ENCODE assay signal across 7 mouse cellular contexts in the genomic region with DNA sequence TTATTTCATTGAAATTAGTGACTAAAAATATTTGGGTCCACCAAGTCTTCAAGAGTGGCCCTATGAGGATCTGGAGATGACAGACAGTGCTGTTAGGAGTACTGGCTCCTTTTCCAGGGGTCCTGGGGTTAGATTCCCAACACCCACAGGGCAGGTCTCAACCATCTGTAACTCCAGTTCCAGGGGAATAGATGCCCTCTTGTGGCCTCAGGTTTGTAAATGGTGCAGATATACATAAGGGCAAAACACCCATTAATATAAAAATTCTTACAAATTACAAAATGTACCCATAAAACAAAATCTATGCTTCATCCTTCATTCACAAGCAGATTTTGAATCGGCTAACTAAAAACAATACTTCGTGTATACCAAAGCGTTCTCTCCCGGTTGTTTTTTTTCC. TPM values are rescaled to one million over a fixed set of nuclear protein-coding genes. Genes with fewer than 3 reads are reported as not detected.
A peak's percentile ranks its signal among the peaks of the same experiment; 100 is the strongest.
DNase-seq lines count a peak whose midpoint lies in the region; ATAC-seq and TF ChIP-seq lines count a peak whose summit lies in the region.

No protein-coding gene starts in this region.

- 37% methylated on average over 4 of the region's 4 CpGs for WGBS in embryonic facial prominence, embryonic 13.5 days
- 40% methylated on average over 4 of the region's 4 CpGs for WGBS in intestine, postnatal 0 days
- WGBS in olfactory bulb, adult 2 months: 35% methylated on average over 4 of the region's 4 CpGs

- DNase-seq in testis, postnatal 14 days (ENCODE audit: low spot score): no peak

- peaks cover 3% of the 10 kb centered on the region for H3K27me3 ChIP-seq in megakaryocyte, embryonic 14.5 days (replicated peaks)
- no peaks in the 10 kb centered on the region for H3K27me3 ChIP-seq in embryonic facial prominence, embryonic 13.5 days
- no peaks in the 10 kb centered on the region for H3K27me3 ChIP-seq in intestine, postnatal 0 days (replicated peaks; ENCODE audit: control insufficient read depth, insufficient read depth, low read length)

- H3K36me3 ChIP-seq in megakaryocyte, embryonic 14.5 days (replicated peaks; ENCODE audit: low read length): peaks cover 10% of the 10 kb centered on the region
- peaks cover 10% of the 10 kb centered on the region for H3K36me3 ChIP-seq in embryonic facial prominence, embryonic 13.5 days
- peaks cover 6% of the 10 kb centered on the region for H3K36me3 ChIP-seq in intestine, postnatal 0 days (ENCODE audit: control insufficient read depth, insufficient read depth)

- ATAC-seq in megakaryocyte, adult 5-6 weeks (ENCODE audit: poor library complexity, severe bottlenecking): no peak
- ATAC-seq in embryonic facial prominence, embryonic 13.5 days (ENCODE audit: insufficient number of reproducible peaks, insufficient read depth, low FRiP score, low TSS enrichment, low read depth): no peak
- no peak for ATAC-seq in intestine, postnatal 0 days
- no peak for ATAC-seq in monocyte, adult 5-6 weeks (replicated peaks; ENCODE audit: insufficient number of reproducible peaks, low FRiP score, low TSS enrichment, poor library complexity, severe bottlenecking)

- peak overlapping the region; percentile 88; the same call in 1 of the 2 replicates for H3K27ac ChIP-seq in embryonic facial prominence, embryonic 13.5 days
- no peak overlapping the region for H3K27ac ChIP-seq in intestine, postnatal 0 days (ENCODE audit: low read depth, low read length)
- no peak overlapping the region for H3K27ac ChIP-seq in olfactory bulb, adult 2 months (ENCODE audit: insufficient read depth, low read depth, low read length)

- peaks cover 6% of the 10 kb centered on the region; the same call in 1 of the 2 replicates for H3K9me3 ChIP-seq in megakaryocyte, embryonic 14.5 days
- H3K9me3 ChIP-seq in embryonic facial prominence, embryonic 13.5 days: no peaks in the 10 kb centered on the region
- H3K9me3 ChIP-seq in intestine, postnatal 0 days (ENCODE audit: control insufficient read depth): no peaks in the 10 kb centered on the region

- TF ChIP-seq POLR2A in olfactory bulb, adult 2 months (IDR thresholded peaks at IDR 0.05; ENCODE audit: insufficient read depth, low read depth, low read length): no peak

- peak overlapping the region; percentile 99 for H3K4me3 ChIP-seq in megakaryocyte, embryonic 14.5 days (replicated peaks)
- H3K4me3 ChIP-seq in embryonic facial prominence, embryonic 13.5 days: peak overlapping the region; percentile 90
- H3K4me3 ChIP-seq in intestine, postnatal 0 days (ENCODE audit: low read depth, low read length): peak overlapping the region; percentile 98
- peak overlapping the region; percentile 96; the same call in 1 of the 2 replicates for H3K4me3 ChIP-seq in olfactory bulb, adult 2 months (ENCODE audit: insufficient read depth, low read depth, low read length)

- H3K4me2 ChIP-seq in embryonic facial prominence, embryonic 13.5 days: peak overlapping the region; percentile 75
- H3K4me2 ChIP-seq in intestine, postnatal 0 days (replicated peaks; ENCODE audit: low read depth): peak overlapping the region; percentile 61

- H3K4me1 ChIP-seq in megakaryocyte, embryonic 14.5 days: peaks cover 20% of the 10 kb centered on the region
- peaks cover 17% of the 10 kb centered on the region for H3K4me1 ChIP-seq in embryonic facial prominence, embryonic 13.5 days
- peaks cover 8% of the 10 kb centered on the region; the same call in 1 of the 2 replicates for H3K4me1 ChIP-seq in intestine, postnatal 0 days (replicated peaks; ENCODE audit: control insufficient read depth, insufficient read depth, low read length)
- no peaks in the 10 kb centered on the region for H3K4me1 ChIP-seq in olfactory bulb, adult 2 months (ENCODE audit: control insufficient read depth, insufficient read depth, low read length)

- TF ChIP-seq CTCF in intestine, postnatal 0 days (IDR thresholded peaks at IDR 0.05; ENCODE audit: low read depth): peak; percentile 48
- no peak for TF ChIP-seq CTCF in olfactory bulb, adult 2 months (IDR thresholded peaks at IDR 0.05; ENCODE audit: insufficient read depth, low read depth, low read length)

- peak overlapping the region; percentile 97 for H3K9ac ChIP-seq in embryonic facial prominence, embryonic 13.5 days
- H3K9ac ChIP-seq in intestine, postnatal 0 days (ENCODE audit: low read depth, low read length): peak overlapping the region; percentile 94

RNA-seq across cellular contexts. Expression of gene Lin7c, which starts 0.6 kb away (rescaled TPM):
- 0.21 TPM in 1 of 2 replicates, not detected in the other for polyA plus RNA-seq in megakaryocyte, embryonic 14.5 days (2012; ENCODE audit: insufficient read depth, low replicate concordance)
- 48.7 and 52.2 TPM in 2 replicates for total RNA-seq in megakaryocyte, adult 5-6 weeks (2015)
- 92.1 and 97.8 TPM in 2 replicates for total RNA-seq in megakaryocyte, adult 5-6 weeks (2017)
- polyA plus RNA-seq in embryonic facial prominence, embryonic 13.5 days (2015; fragmentation: Nextera tagmentation; extraction: Ambion mirVana): 54.0 and 61.3 TPM in 2 replicates
- 37.1 and 40.3 TPM in 2 replicates for polyA plus RNA-seq in intestine, postnatal 0 days (2015; fragmentation: Nextera tagmentation; extraction: Ambion mirVana)
- not detected in 2 replicates for polyA plus RNA-seq in olfactory bulb, adult 2 months (2012; ENCODE audit: insufficient read depth, insufficient read length, low replicate concordance, missing spikeins)
- total RNA-seq in monocyte, adult 5-6 weeks (2017): 112 to 132 TPM (median 132 TPM) in 3 replicates

RNA-seq across cellular contexts. Expression of gene Lgr4, which starts 27.4 kb away (rescaled TPM):
- 0.02 TPM in 1 of 2 replicates, not detected in the other for polyA plus RNA-seq in megakaryocyte, embryonic 14.5 days (2012; ENCODE audit: insufficient read depth, low replicate concordance)
- 0.94 and 1.3 TPM in 2 replicates for total RNA-seq in megakaryocyte, adult 5-6 weeks (2015)
- 0.73 and 0.88 TPM in 2 replicates for total RNA-seq in megakaryocyte, adult 5-6 weeks (2017)
- polyA plus RNA-seq in embryonic facial prominence, embryonic 13.5 days (2015; fragmentation: Nextera tagmentation; extraction: Ambion mirVana): 19.3 and 21.3 TPM in 2 replicates
- polyA plus RNA-seq in intestine, postnatal 0 days (2015; fragmentation: Nextera tagmentation; extraction: Ambion mirVana): 15.0 and 15.9 TPM in 2 replicates
- polyA plus RNA-seq in olfactory bulb, adult 2 months (2012; ENCODE audit: insufficient read depth, insufficient read length, low replicate concordance, missing spikeins): not detected in 2 replicates
- 0.86 to 1.6 TPM (median 1.3 TPM) in 3 replicates for total RNA-seq in monocyte, adult 5-6 weeks (2017)

Comparison
In these comparisons a context has a peak if more than half of its experiments do, and no peak if none do; other contexts are left out.
1. RNA of gene Lin7c, which starts 0.6 kb away (polyA plus RNA-seq): 54.0 to 61.3 TPM in embryonic facial prominence, embryonic 13.5 days, not detected in olfactory bulb, adult 2 months and 37.1 to 40.3 TPM in intestine, postnatal 0 days; 0.21 TPM in megakaryocyte, embryonic 14.5 days; every median in the first group is over 10 times any median in the second.
2. RNA of gene Lgr4, which starts 27.4 kb away (polyA plus RNA-seq): not detected in olfactory bulb, adult 2 months, 19.3 to 21.3 TPM in embryonic facial prominence, embryonic 13.5 days and 15.0 to 15.9 TPM in intestine, postnatal 0 days; 0.02 TPM in megakaryocyte, embryonic 14.5 days; every median in the first group is over 10 times any median in the second.
3. Peak in every context shown above with its lines, with median percentiles within 50 percentile points of each other: H3K4me3 ChIP-seq.